Mouse (Mus musculus): Measurements from ENCODE around the gene Amy2a1. TPM values are rescaled to one million over a fixed set of nuclear protein-coding genes. Genes with fewer than 3 reads are reported as not detected.
"Not testable (repeated sequence)": the region's sequence is repeated elsewhere in the genome, so short reads cannot be mapped to it uniquely, and the experiment has no call there.

Gene Amy2a1
- polyA plus RNA-seq (2015; fragmentation: Nextera tagmentation; extraction: Ambion mirVana): not detected in 2 replicates

DNA sequence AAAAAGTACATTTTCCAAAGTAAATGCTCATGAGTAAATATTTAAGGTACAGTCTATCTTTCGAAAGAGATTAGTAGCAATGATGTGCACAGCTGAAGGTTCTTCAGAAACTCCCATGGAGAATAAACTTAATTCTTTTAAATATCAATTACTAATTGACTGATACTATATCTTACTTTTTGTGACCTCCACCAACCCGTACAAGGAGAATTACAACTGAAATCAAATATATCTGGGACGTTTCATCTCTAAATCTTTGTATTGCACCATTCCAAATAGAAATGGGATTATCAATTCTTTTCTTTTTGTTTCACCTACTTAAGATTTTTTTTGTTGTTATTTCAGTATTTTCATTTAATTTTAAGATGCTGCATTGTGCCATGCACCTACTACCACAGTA lies at the start of gene Amy2a1:
Gene Amy2a1, minus strand, starts transcription at position 101 of the 400 bp plus-strand sequence.
- H3K4me3 ChIP-seq; H3K27me3 ChIP-seq; H3K9ac ChIP-seq; H3K27ac ChIP-seq (replicated peaks); H3K36me3 ChIP-seq; H3K4me2 ChIP-seq; ATAC-seq (ENCODE audit: low read depth); H3K9me3 ChIP-seq; H3K4me1 ChIP-seq (replicated peaks): not testable (repeated sequence)
- 90% methylated on average over 3 of the region's 3 CpGs for WGBS

DNA sequence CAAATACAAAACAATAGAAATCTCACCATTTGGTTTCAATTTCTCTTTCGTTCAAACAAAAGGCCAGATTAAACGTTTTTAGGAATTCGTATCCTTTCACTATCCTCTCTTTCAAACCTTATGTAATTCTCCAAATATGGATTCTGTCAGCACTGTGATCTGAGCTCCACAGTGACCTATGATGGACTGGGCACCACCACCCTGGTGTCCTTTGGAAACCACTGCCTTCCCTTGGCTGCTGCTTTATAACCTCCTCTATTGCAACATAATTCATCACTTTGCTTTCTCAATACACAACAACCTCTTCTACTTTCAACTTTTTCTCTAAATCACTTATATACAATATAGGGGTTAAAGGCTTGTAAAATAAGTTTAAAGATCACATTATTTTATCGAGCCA lies 42.4 kb upstream of the Amy2a1 start:
- Histone ChIP-seq H3K9ac (no peak overlapping the region), H3K4me1 (replicated peaks) (no peaks in the 10 kb centered on the region), H3K4me3 (no peak overlapping the region), H3K4me2 (no peak overlapping the region), H3K36me3 (no peaks in the 10 kb centered on the region), H3K27ac (replicated peaks) (no peak overlapping the region), H3K27me3 (no peaks in the 10 kb centered on the region), H3K9me3 (no peaks in the 10 kb centered on the region)
- ATAC-seq (ENCODE audit: low read depth): no peak
- WGBS: 77% methylated on average over 4 of the region's 4 CpGs

DNA sequence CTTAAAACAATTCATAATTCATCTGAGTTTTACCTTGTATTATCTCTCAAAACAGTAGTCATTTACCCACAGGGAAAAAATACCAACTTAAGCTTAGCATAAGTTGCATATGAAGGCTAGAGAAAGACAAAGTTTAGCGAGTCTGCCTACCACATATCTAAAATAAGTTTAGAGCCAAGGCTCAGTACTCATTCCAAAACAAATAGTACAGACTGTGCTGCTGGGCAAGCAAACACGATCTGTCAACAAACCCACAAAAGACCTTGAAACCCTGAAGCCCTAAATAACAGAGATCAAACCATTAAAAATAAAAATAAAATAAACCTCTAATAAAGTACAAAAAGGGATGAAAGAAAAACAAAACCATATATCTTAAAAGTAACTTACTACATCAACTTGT lies 41.9 kb upstream of the Amy2a1 start:
- H3K4me1 ChIP-seq (replicated peaks): no peaks in the 10 kb centered on the region
- no peaks in the 10 kb centered on the region for H3K27me3 ChIP-seq
- ATAC-seq (ENCODE audit: low read depth): no peak
- H3K9me3 ChIP-seq: no peaks in the 10 kb centered on the region
- WGBS: 82% methylated on average over 2 of the region's 2 CpGs
- H3K4me3 ChIP-seq: no peak overlapping the region
- H3K4me2 ChIP-seq: no peak overlapping the region
- no peak overlapping the region for H3K27ac ChIP-seq (replicated peaks)
- no peaks in the 10 kb centered on the region for H3K36me3 ChIP-seq
- H3K9ac ChIP-seq: no peak overlapping the region

DNA sequence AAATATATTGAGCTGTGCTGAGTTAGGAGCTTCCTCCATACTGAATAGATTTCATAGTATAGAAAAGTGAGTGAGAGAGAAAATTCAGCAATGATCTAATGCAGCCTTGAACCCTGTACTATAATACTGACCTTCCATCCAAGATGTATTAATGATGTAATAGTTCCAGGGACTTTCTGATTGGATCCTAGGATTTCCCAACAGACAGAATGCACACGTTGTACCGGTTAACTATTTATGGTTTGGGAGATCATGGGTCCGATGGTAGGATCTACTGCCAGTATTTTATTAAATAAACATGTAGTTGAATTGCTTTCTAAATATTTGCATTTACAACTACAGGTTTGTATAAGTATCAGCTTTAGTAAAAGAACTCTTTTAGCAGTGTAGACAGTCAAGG lies 39.9 kb upstream of the Amy2a1 start:
- Histone ChIP-seq H3K4me2 (no peak overlapping the region), H3K27me3 (no peaks in the 10 kb centered on the region), H3K4me3 (no peak overlapping the region), H3K27ac (replicated peaks) (no peak overlapping the region), H3K4me1 (replicated peaks) (no peaks in the 10 kb centered on the region), H3K9ac (no peak overlapping the region), H3K36me3 (no peaks in the 10 kb centered on the region), H3K9me3 (no peaks in the 10 kb centered on the region; the same call in 1 of the 2 replicates)
- 91% methylated on average over 3 of the region's 3 CpGs for WGBS
- no peak for ATAC-seq (ENCODE audit: low read depth)

DNA sequence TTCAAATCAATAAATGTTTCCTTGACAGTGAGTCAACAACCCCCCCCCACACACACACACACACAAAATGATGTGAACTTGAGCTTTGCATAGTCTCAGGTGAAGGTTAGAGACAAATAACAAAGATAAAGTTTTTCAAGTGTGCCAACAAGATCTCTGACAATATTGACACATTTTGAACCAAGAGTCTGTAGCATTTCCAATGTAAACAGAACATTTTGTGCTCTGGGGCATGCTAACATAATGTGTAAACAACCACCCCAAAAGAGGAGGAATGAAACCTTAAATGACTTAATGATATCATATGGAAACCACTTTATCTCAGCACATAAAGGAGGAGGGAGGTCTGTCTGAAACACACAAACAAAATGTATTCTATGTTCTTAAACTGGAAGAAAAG lies 7.5 kb upstream of the Amy2a1 start:
- H3K36me3 ChIP-seq: no peaks in the 10 kb centered on the region
- no peak overlapping the region for H3K4me2 ChIP-seq
- ATAC-seq (ENCODE audit: low read depth): no peak
- H3K4me1 ChIP-seq (replicated peaks): no peaks in the 10 kb centered on the region
- no peak overlapping the region for H3K27ac ChIP-seq (replicated peaks)
- no peaks in the 10 kb centered on the region for H3K27me3 ChIP-seq
- no peaks in the 10 kb centered on the region for H3K9me3 ChIP-seq
- H3K9ac ChIP-seq: no peak overlapping the region
- H3K4me3 ChIP-seq: no peak overlapping the region

Other genes starting within 250 kb of the Amy2a1 start
- gene Amy2a4, start 241.0 kb downstream of the Amy2a1 start, polyA plus RNA-seq (2015; fragmentation: Nextera tagmentation; extraction: Ambion mirVana): not detected in 2 replicates
- gene Amy2a3, start 208.4 kb downstream of the Amy2a1 start, polyA plus RNA-seq (2015; fragmentation: Nextera tagmentation; extraction: Ambion mirVana): not detected in 2 replicates
- not detected in 2 replicates for gene Amy2a2, start 175.8 kb downstream of the Amy2a1 start, polyA plus RNA-seq (2015; fragmentation: Nextera tagmentation; extraction: Ambion mirVana)
- gene Amy1, start 74.3 kb upstream of the Amy2a1 start, polyA plus RNA-seq (2015; fragmentation: Nextera tagmentation; extraction: Ambion mirVana): 11.6 and 13.1 TPM in 2 replicates
- 49.4 and 50.9 TPM in 2 replicates for gene Rnpc3, start 97.7 kb upstream of the Amy2a1 start, polyA plus RNA-seq (2015; fragmentation: Nextera tagmentation; extraction: Ambion mirVana)

Data from neural tube, embryonic 13.5 days (tissue).